Mouse (Mus musculus): ENCODE measurements around the gene Clec3b. TPM values are rescaled to one million over a fixed set of nuclear protein-coding genes. Genes with fewer than 3 reads are reported as not detected.

The Clec3b gene
- polyA plus RNA-seq, 1 experiment, result not detected

GRCm38 (mm10) chr9:123148430-123148829, 2.3 kb upstream of the Clec3b start:
- Histone ChIP-seq H3K9me3 (ENCODE audit: control insufficient read depth, low read length) (no peaks in the 10 kb centered on the region), H3K36me3 (ENCODE audit: control insufficient read depth) (no peaks in the 10 kb centered on the region; the same call in 1 of the 2 replicates), H3K27me3 (ENCODE audit: control insufficient read depth) (no peaks in the 10 kb centered on the region), H3K4me1 (ENCODE audit: control insufficient read depth) (peaks cover 5% of the 10 kb centered on the region), H3K4me3 (replicated peaks) (no peak overlapping the region)
- TF ChIP-seq GATA1 (IDR thresholded peaks at IDR 0.05; ENCODE audit: low read length) (no peak), TAL1 (IDR thresholded peaks at IDR 0.05; ENCODE audit: low read length) (no peak)

GRCm38 (mm10) chr9:123151561-123151960, 815 bp downstream of the Clec3b start:
- Histone ChIP-seq H3K4me3 (replicated peaks) (no peak overlapping the region), H3K36me3 (ENCODE audit: control insufficient read depth) (no peaks in the 10 kb centered on the region), H3K27me3 (ENCODE audit: control insufficient read depth) (no peaks in the 10 kb centered on the region), H3K9me3 (ENCODE audit: control insufficient read depth, low read length) (no peaks in the 10 kb centered on the region), H3K4me1 (ENCODE audit: control insufficient read depth) (peaks cover 5% of the 10 kb centered on the region)
- TF ChIP-seq TAL1 (IDR thresholded peaks at IDR 0.05; ENCODE audit: low read length) (no peak), GATA1 (IDR thresholded peaks at IDR 0.05; ENCODE audit: low read length) (no peak)

- H3K27me3 ChIP-seq (ENCODE audit: control insufficient read depth), result no peaks in the 10 kb centered on the region
- H3K4me1 ChIP-seq (ENCODE audit: control insufficient read depth), result peaks cover 10% of the 10 kb centered on the region
- no peak overlapping the region for H3K4me3 ChIP-seq (replicated peaks)
- H3K36me3 ChIP-seq (ENCODE audit: control insufficient read depth), result no peaks in the 10 kb centered on the region
- no peaks in the 10 kb centered on the region for H3K9me3 ChIP-seq (ENCODE audit: control insufficient read depth, low read length)
- TF ChIP-seq GATA1 (IDR thresholded peaks at IDR 0.05; ENCODE audit: low read length) (no peak), TAL1 (IDR thresholded peaks at IDR 0.05; ENCODE audit: low read length) (no peak)
Measured at GRCm38 (mm10) chr9:123152026-123152425, 1.3 kb downstream of the Clec3b start.

- TF ChIP-seq GATA1 (IDR thresholded peaks at IDR 0.05; ENCODE audit: low read length) (no peak), TAL1 (IDR thresholded peaks at IDR 0.05; ENCODE audit: low read length) (no peak)
- Histone ChIP-seq H3K27me3 (ENCODE audit: control insufficient read depth) (no peaks in the 10 kb centered on the region), H3K9me3 (ENCODE audit: control insufficient read depth, low read length) (no peaks in the 10 kb centered on the region), H3K4me1 (ENCODE audit: control insufficient read depth) (peaks cover 10% of the 10 kb centered on the region), H3K4me3 (replicated peaks) (no peak overlapping the region), H3K36me3 (ENCODE audit: control insufficient read depth) (no peaks in the 10 kb centered on the region)
Measured at GRCm38 (mm10) chr9:123153121-123153520, 2.4 kb downstream of the Clec3b start.

- Histone ChIP-seq H3K4me1 (ENCODE audit: control insufficient read depth) (peaks cover 5% of the 10 kb centered on the region), H3K9me3 (ENCODE audit: control insufficient read depth, low read length) (no peaks in the 10 kb centered on the region), H3K4me3 (replicated peaks) (no peak overlapping the region), H3K27me3 (ENCODE audit: control insufficient read depth) (no peaks in the 10 kb centered on the region), H3K36me3 (ENCODE audit: control insufficient read depth) (no peaks in the 10 kb centered on the region)
- TF ChIP-seq GATA1 (IDR thresholded peaks at IDR 0.05; ENCODE audit: low read length) (no peak), TAL1 (IDR thresholded peaks at IDR 0.05; ENCODE audit: low read length) (no peak)
Measured at GRCm38 (mm10) chr9:123156910-123157361, 6.2 kb downstream of the Clec3b start.

GRCm38 (mm10) chr9:123157699-123158098, 7.0 kb downstream of the Clec3b start:
- Histone ChIP-seq H3K27me3 (ENCODE audit: control insufficient read depth) (no peaks in the 10 kb centered on the region), H3K4me3 (replicated peaks) (no peak overlapping the region), H3K36me3 (ENCODE audit: control insufficient read depth) (no peaks in the 10 kb centered on the region), H3K4me1 (ENCODE audit: control insufficient read depth) (peaks cover 5% of the 10 kb centered on the region), H3K9me3 (ENCODE audit: control insufficient read depth, low read length) (no peaks in the 10 kb centered on the region)
- TF ChIP-seq GATA1 (IDR thresholded peaks at IDR 0.05; ENCODE audit: low read length), result no peak
- peak; percentile 10; the same call in 1 of the 3 replicates for TF ChIP-seq TAL1 (IDR thresholded peaks at IDR 0.05; ENCODE audit: low read length)

GRCm38 (mm10) chr9:123158125-123158836, 7.5 kb downstream of the Clec3b start:
- no peaks in the 10 kb centered on the region for H3K36me3 ChIP-seq (ENCODE audit: control insufficient read depth)
- no peaks in the 10 kb centered on the region; the same call in 1 of the 2 replicates for H3K27me3 ChIP-seq (ENCODE audit: control insufficient read depth)
- TF ChIP-seq TAL1 (IDR thresholded peaks at IDR 0.05; ENCODE audit: low read length), result no peak
- TF ChIP-seq GATA1 (IDR thresholded peaks at IDR 0.05; ENCODE audit: low read length), result no peak
- peaks cover 10% of the 10 kb centered on the region for H3K4me1 ChIP-seq (ENCODE audit: control insufficient read depth)
- H3K9me3 ChIP-seq (ENCODE audit: control insufficient read depth, low read length), result peaks cover 3% of the 10 kb centered on the region
- H3K4me3 ChIP-seq (replicated peaks), result no peak overlapping the region

- no peak for TF ChIP-seq TAL1 (IDR thresholded peaks at IDR 0.05; ENCODE audit: low read length)
- TF ChIP-seq GATA1 (IDR thresholded peaks at IDR 0.05; ENCODE audit: low read length), result no peak
- Histone ChIP-seq H3K36me3 (ENCODE audit: control insufficient read depth) (no peaks in the 10 kb centered on the region), H3K9me3 (ENCODE audit: control insufficient read depth, low read length) (peaks cover 5% of the 10 kb centered on the region), H3K4me3 (replicated peaks) (no peak overlapping the region), H3K27me3 (ENCODE audit: control insufficient read depth) (no peaks in the 10 kb centered on the region; the same call in 1 of the 2 replicates), H3K4me1 (ENCODE audit: control insufficient read depth) (peaks cover 11% of the 10 kb centered on the region)
Measured at GRCm38 (mm10) chr9:123159330-123159729, 8.6 kb downstream of the Clec3b start.

GRCm38 (mm10) chr9:123161792-123162191, 11.0 kb downstream of the Clec3b start:
- no peak for TF ChIP-seq TAL1 (IDR thresholded peaks at IDR 0.05; ENCODE audit: low read length)
- TF ChIP-seq GATA1 (IDR thresholded peaks at IDR 0.05; ENCODE audit: low read length), result no peak
- H3K4me1 ChIP-seq (ENCODE audit: control insufficient read depth), result peaks cover 8% of the 10 kb centered on the region
- H3K27me3 ChIP-seq (ENCODE audit: control insufficient read depth), result no peaks in the 10 kb centered on the region; the same call in 1 of the 2 replicates
- no peak overlapping the region for H3K4me3 ChIP-seq (replicated peaks)
- no peaks in the 10 kb centered on the region for H3K36me3 ChIP-seq (ENCODE audit: control insufficient read depth)
- H3K9me3 ChIP-seq (ENCODE audit: control insufficient read depth, low read length), result peaks cover 5% of the 10 kb centered on the region
